Mouse (Mus musculus) liver, embryonic 11.5 days (tissue): Measurements from ENCODE around the gene Tnfrsf1b. TPM values are rescaled to one million over a fixed set of nuclear protein-coding genes. Genes with fewer than 3 reads are reported as not detected.
"Not testable (repeated sequence)": the region's sequence is repeated elsewhere in the genome, so short reads cannot be mapped to it uniquely, and the experiment has no call there.

Experiments
- ATAC-seq: fragments of 200-750 bp; cut with Nextera tagmentation; replicated peaks from 2 replicates; pipeline ENCODE4 v1.8.0; 2017; ENCODE audit warnings: moderate number of reproducible peaks, mild to moderate bottlenecking, moderate TSS enrichment, moderate library complexity; ENCODE audit not compliant: low FRiP score
- DNase-seq: peaks from one replicate; pipeline ENCODE4 v3.0.0-alpha.2; 2017; ENCODE audit warnings: low spot score
- H3K27ac ChIP-seq: fragments of 300-500 bp; sonication (generic); 2 replicates; pipeline ENCODE4 v1.5.1; 2014; ENCODE audit warnings: mild to moderate bottlenecking, low read depth, low read length, control low read depth
- H3K27me3 ChIP-seq: fragments of 300-500 bp; sonication (generic); replicated peaks from 2 replicates; pipeline ENCODE4 v1.6.1; 2014; ENCODE audit warnings: low read length, mixed read lengths; ENCODE audit not compliant: control insufficient read depth, insufficient read depth
- H3K36me3 ChIP-seq: fragments of 300-500 bp; sonication (generic); 2 replicates; pipeline ENCODE4 v1.6.1; 2014; ENCODE audit warnings: mild to moderate bottlenecking, low read length, moderate library complexity, mixed read lengths; ENCODE audit not compliant: control insufficient read depth, insufficient read depth
- H3K4me1 ChIP-seq: fragments of 300-500 bp; sonication (generic); replicated peaks from 2 replicates; pipeline ENCODE4 v1.6.1; 2014; ENCODE audit warnings: low read length, mixed read lengths; ENCODE audit not compliant: control insufficient read depth, insufficient read depth
- H3K4me2 ChIP-seq: fragments of 300-500 bp; sonication (generic); 2 replicates; pipeline ENCODE4 v1.6.1; 2014; ENCODE audit warnings: mild to moderate bottlenecking, control low read depth, moderate library complexity
- H3K4me3 ChIP-seq: fragments of 300-500 bp; sonication (generic); 2 replicates; pipeline ENCODE4 v1.5.1; 2014; ENCODE audit warnings: low read depth, low read length, control low read depth
- H3K9ac ChIP-seq: fragments of 300-500 bp; sonication (generic); 2 replicates; pipeline ENCODE4 v1.6.1; 2014; ENCODE audit warnings: low read depth, low read length, control low read depth
- H3K9me3 ChIP-seq: fragments of 300-500 bp; sonication (generic); 2 replicates; pipeline ENCODE4 v1.6.1; 2016; ENCODE audit warnings: low read length, inconsistent platforms, mixed read lengths; ENCODE audit not compliant: control insufficient read depth
- WGBS: fragments of 180-500 bp; shearing (Covaris S2); extraction: QIAGEN DNeasy Blood & Tissue Kit; methylation state at CpG from one replicate; pipeline ENCODE4 v1.1.7; 2014; 5-methylcytosine and 5-hydroxymethylcytosine counted together
- polyA plus RNA-seq: library from polyadenylated mRNA; unstranded; fragments of >200 nt; fragmentation: Nextera tagmentation; extraction: Ambion mirVana; gene quantifications from 2 replicates; pipeline ENCODE4 v1.2.1, GENCODE M21; 2014

Gene Tnfrsf1b
- polyA plus RNA-seq, 1 experiment from 2014 or later, result 6.5 TPM

DNA sequence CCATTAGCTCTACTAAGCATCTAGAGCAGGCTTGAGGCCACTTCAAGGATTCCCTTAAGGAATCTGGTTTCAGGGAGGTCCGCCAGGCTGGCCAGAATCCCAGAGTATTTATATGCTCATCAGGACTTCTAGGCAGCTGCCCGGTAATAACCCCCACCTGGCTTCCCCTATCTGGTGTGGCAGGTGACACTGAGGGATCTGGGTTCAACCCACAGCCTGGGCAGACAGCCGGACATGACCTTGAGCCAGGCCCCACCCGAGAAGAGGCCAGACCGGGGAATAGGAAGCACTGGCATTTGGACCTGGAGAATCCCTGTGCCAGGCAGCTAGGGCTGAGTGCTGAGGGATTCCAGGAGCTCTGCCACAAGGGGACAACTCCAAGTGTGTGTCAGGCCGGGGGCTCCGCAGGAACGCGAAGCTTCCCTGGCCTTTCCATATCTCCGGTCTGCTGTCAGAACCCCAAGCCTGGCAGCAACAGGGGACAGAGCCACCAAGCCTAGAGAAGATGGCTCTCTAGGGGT, 52.6 kb downstream of the Tnfrsf1b start:
- peak; percentile 27 for ATAC-seq
- Histone ChIP-seq H3K36me3 (peaks cover 9% of the 10 kb centered on the region; the same call in 1 of the 2 replicates), H3K4me3 (peak overlapping the region; percentile 81), H3K27ac (no peak overlapping the region; the same call in 1 of the 2 replicates), H3K4me2 (peak overlapping the region; percentile 83), H3K4me1 (peaks cover 32% of the 10 kb centered on the region), H3K27me3 (no peaks in the 10 kb centered on the region), H3K9me3 (no peaks in the 10 kb centered on the region), H3K9ac (peak overlapping the region; percentile 87)
- DNase-seq, result peak; percentile 37
- 4% methylated on average over 10 of the region's 10 CpGs for WGBS

DNA sequence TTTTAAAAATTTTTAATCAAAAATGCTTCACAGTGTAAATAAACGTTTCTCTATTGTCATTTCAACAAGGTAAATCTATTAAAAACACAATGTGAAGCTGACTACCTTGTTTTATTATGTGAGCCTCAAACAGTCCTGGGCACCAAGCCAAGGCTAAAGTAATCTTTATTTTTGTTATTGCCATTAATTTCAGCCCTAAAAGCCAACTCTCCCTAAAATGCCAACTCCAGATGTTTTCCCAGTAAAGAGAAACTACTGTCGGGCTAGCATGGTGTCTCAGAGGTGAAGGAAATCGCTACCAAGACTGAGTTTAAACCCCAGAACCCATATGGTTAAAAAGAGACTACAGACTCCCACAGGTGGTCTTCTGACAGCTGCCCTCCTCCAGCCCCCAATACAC, 53.3 kb downstream of the Tnfrsf1b start:
- Histone ChIP-seq H3K27ac (no peak overlapping the region), H3K36me3 (peaks cover 11% of the 10 kb centered on the region; the same call in 1 of the 2 replicates), H3K9ac (peak overlapping the region; percentile 87), H3K4me1 (peaks cover 31% of the 10 kb centered on the region), H3K9me3 (no peaks in the 10 kb centered on the region), H3K27me3 (no peaks in the 10 kb centered on the region), H3K4me3 (peak overlapping the region; percentile 81), H3K4me2 (peak overlapping the region; percentile 83)
- WGBS, result 51% methylated on average over 3 of the region's 3 CpGs
- DNase-seq (no peak), ATAC-seq (no peak)

DNA sequence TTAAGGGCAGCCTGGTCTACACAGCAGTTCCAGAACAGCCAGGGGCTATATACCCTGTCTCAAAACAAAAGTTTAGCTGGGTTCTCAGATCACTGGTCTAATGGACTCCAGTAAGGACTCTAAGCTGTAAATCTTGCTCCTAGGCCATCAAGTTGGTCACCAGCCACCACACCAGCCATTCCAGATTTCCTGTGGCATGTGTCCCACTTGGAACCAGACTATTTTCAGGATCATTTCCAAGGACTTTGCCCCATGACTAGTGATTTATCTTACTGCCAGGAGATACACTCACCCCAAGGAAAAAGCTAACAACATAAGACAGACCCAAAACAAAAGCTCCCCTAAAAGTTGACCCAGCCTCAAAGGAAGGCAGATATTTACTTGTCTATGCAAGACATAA, 54.0 kb downstream of the Tnfrsf1b start:
- no peak overlapping the region for H3K4me3 ChIP-seq
- no peaks in the 10 kb centered on the region for H3K27me3 ChIP-seq
- H3K9ac ChIP-seq, result no peak overlapping the region
- DNase-seq, result no peak
- ATAC-seq, result no peak
- H3K4me1 ChIP-seq, result peaks cover 29% of the 10 kb centered on the region
- peaks cover 11% of the 10 kb centered on the region; the same call in 1 of the 2 replicates for H3K36me3 ChIP-seq
- no peaks in the 10 kb centered on the region for H3K9me3 ChIP-seq
- H3K27ac ChIP-seq, result no peak overlapping the region
- H3K4me2 ChIP-seq, result peak overlapping the region; percentile 83

DNA sequence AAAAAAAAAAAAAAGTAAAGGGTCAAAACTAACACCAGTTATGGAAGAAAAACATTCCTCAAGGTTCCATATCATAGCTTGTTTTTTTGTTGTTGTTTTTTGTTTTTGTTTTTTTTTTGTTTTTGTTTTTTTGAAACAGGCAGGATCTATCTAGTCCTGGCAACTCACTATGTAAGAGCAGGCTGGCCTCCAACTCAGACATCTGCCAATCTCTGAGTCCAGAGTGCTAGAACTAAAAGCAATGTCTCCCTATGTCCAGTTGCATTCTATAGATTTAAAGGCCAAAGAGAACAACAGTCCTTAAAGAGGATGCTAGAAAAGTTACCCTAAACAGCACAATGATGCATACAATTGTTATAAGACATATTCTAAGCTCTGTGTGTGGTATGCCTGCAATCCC, 58.1 kb downstream of the Tnfrsf1b start:
- Histone ChIP-seq H3K27ac (no peak overlapping the region), H3K4me3 (no peak overlapping the region), H3K4me2 (no peak overlapping the region), H3K36me3 (peaks cover 23% of the 10 kb centered on the region), H3K27me3 (no peaks in the 10 kb centered on the region), H3K4me1 (peaks cover 9% of the 10 kb centered on the region), H3K9ac (no peak overlapping the region), H3K9me3 (no peaks in the 10 kb centered on the region)
- ATAC-seq (no peak), DNase-seq (no peak)

DNA sequence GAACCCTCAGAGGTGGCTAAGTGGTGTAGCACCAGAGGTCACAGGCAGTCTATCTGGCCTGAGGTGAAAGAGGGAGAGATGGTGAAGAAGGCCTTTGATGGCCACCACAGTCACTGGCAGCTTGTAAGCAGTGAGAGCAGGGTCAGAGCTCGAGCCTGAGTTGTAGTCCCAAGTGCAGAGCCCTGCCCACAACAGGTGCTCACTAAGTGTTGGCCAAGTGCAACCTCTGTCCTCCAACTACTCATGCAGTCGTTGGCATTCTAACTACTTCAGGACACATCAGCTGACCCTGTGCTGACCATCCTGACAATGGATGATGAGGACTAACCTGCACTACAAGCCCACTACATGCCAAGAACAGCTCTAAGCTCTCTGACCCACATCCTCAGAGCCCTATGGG, 59.1 kb downstream of the Tnfrsf1b start:
- H3K27ac ChIP-seq, result no peak overlapping the region
- H3K9me3 ChIP-seq, result no peaks in the 10 kb centered on the region
- ATAC-seq, result no peak
- no peak overlapping the region for H3K4me3 ChIP-seq
- no peaks in the 10 kb centered on the region for H3K27me3 ChIP-seq
- no peaks in the 10 kb centered on the region; the same call in 1 of the 2 replicates for H3K4me1 ChIP-seq
- no peak overlapping the region for H3K4me2 ChIP-seq
- no peak for DNase-seq
- 78% methylated on average over 2 of the region's 2 CpGs for WGBS
- H3K36me3 ChIP-seq, result peaks cover 23% of the 10 kb centered on the region
- no peak overlapping the region for H3K9ac ChIP-seq

DNA sequence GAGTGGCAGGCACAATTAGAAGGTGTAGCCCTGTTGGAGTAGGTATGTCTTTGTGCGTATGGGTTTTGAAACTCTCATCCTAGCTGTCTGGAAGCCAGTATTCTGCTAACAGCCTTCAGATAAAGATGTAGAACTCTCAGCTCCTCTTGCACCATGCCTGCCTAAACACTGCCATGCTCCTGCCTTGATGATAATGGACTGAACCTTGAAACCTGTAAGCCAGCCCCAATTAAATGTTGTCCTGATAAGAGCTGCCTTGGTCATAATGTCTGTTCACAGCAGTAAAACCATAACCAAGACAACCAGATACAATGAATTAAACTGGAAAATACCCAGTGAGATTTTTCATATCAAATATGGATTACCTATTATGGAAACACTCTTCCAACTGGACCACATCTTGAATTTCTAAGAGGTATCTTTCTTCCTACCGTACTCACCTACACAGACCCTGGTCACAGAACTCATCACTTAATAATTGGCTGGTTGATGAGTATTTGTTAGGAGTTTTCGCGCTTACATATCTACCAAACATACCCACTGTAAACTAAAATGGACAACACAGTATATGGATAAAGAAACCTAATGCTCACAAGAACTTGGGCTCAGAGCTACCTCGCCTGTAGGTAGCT, 67.6 kb downstream of the Tnfrsf1b start:
- no peak for DNase-seq
- ATAC-seq, result no peak
- Histone ChIP-seq H3K36me3 (peaks cover 28% of the 10 kb centered on the region), H3K9me3 (no peaks in the 10 kb centered on the region), H3K4me2 (no peak overlapping the region), H3K27me3 (no peaks in the 10 kb centered on the region), H3K27ac (no peak overlapping the region), H3K4me3 (no peak overlapping the region), H3K9ac (no peak overlapping the region), H3K4me1 (no peaks in the 10 kb centered on the region)
- WGBS, result 95% methylated on average over 5 of the region's 5 CpGs

DNA sequence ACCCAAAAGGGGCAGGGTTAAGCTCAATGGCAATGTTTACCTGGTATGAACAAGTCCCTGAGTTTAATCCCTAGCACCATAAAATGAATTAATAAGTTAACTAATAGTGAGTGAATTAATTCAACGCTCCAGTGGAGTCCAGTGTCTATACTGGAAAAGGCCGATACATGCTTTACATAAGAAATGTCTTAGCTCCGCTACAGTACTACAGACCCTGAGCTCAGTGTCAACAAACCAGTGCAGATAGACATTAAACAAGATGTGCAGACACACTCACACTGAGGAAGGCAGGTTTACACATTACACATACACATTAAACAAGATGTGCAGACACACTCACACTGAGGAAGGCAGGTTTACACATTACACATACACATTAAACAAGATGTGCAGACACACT, 81.1 kb downstream of the Tnfrsf1b start:
- H3K27me3 ChIP-seq, H3K27ac ChIP-seq, H3K4me1 ChIP-seq, H3K4me2 ChIP-seq, H3K9me3 ChIP-seq, ATAC-seq, H3K4me3 ChIP-seq, H3K9ac ChIP-seq, DNase-seq: not testable (repeated sequence)
- H3K36me3 ChIP-seq, result peaks cover 33% of the 10 kb centered on the region
- WGBS, result 95% methylated on average over 3 of the region's 3 CpGs

DNA sequence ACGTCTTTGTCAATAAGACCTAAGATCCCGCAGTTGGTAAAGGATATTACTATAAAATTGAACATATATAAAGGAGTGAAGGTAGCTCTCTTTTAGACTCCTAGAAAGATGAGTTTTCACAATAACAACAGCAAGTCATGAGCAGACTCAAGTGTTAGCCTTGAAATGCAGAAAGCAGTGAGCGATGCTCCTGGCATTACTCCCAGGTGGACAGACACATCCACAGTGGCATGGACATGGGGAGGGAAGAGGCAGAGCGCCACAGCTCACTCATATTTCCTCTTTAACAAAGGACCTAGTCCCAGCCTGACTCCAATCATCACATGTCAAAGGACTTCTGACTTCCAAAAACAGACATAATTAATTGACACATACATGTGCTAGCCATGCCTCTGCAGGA, 82.6 kb downstream of the Tnfrsf1b start:
- DNase-seq, result no peak
- Histone ChIP-seq H3K4me1 (no peaks in the 10 kb centered on the region), H3K27ac (no peak overlapping the region), H3K4me3 (no peak overlapping the region), H3K36me3 (peaks cover 32% of the 10 kb centered on the region), H3K4me2 (no peak overlapping the region), H3K9ac (no peak overlapping the region), H3K27me3 (no peaks in the 10 kb centered on the region), H3K9me3 (no peaks in the 10 kb centered on the region)
- ATAC-seq, result no peak
- 97% methylated on average over 4 of the region's 4 CpGs for WGBS
